Mouse (Mus musculus): Measurements from ENCODE around the gene Gm36245.

GRCm38 (mm10) chr15:77588981-77589380 lies 10.1 kb upstream of the Gm36245 start:
- TF ChIP-seq CTCF (conservative IDR thresholded peaks at IDR 0.05; ENCODE audit: insufficient read depth, insufficient read length, low read depth, low read length) (no peak), POLR2A (IDR thresholded peaks at IDR 0.05; ENCODE audit: low read depth, low read length) (no peak)

Measured in kidney, adult 2 months (tissue).